Mouse (Mus musculus) hindbrain, embryonic 15.5 days (tissue): ENCODE data around the gene Olfr654. TPM values are rescaled to one million over a fixed set of nuclear protein-coding genes. Genes with fewer than 3 reads are reported as not detected.

Experiments
- polyA plus RNA-seq: library from polyadenylated mRNA; unstranded; fragments of >200 nt; fragmentation: Nextera tagmentation; extraction: Ambion mirVana; gene quantifications from 2 replicates; pipeline ENCODE4 v1.2.1, GENCODE M21; 2015

Gene Olfr654
- polyA plus RNA-seq, 1 experiment from 2014 or later, result not detected

Other genes with a start within 250 kb of the Olfr654 start
- 1.3 and 1.6 TPM in 2 replicates for gene Trim12c, start 233.7 kb upstream of the Olfr654 start, polyA plus RNA-seq
- 0.13 TPM in 1 of 2 replicates, not detected in the other for gene Trim30b, start 217.1 kb upstream of the Olfr654 start, polyA plus RNA-seq
- 0.17 and 0.21 TPM in 2 replicates for gene Trim30c, start 186.2 kb upstream of the Olfr654 start, polyA plus RNA-seq
- gene Trim30a, start 121.8 kb upstream of the Olfr654 start, polyA plus RNA-seq, result 0.41 and 0.94 TPM in 2 replicates
- 0.31 and 0.68 TPM in 2 replicates for gene Trim30d, start 79.2 kb upstream of the Olfr654 start, polyA plus RNA-seq
- not detected in 2 replicates for gene Olfr651, start 36.9 kb upstream of the Olfr654 start, polyA plus RNA-seq
- 0.05 TPM in 1 of 2 replicates, not detected in the other for gene Olfr652, start 26.1 kb upstream of the Olfr654 start, polyA plus RNA-seq
- 0.04 TPM in 1 of 2 replicates, not detected in the other for gene Olfr653, start 9.7 kb upstream of the Olfr654 start, polyA plus RNA-seq
- 0.12 TPM in 1 of 2 replicates, not detected in the other for gene Olfr655, start 14.8 kb downstream of the Olfr654 start, polyA plus RNA-seq
- gene Olfr656, start 26.9 kb downstream of the Olfr654 start, polyA plus RNA-seq, result not detected in 2 replicates
- gene Olfr657, start 37.8 kb downstream of the Olfr654 start, polyA plus RNA-seq, result not detected in 2 replicates
- 0.13 and 0.27 TPM in 2 replicates for gene Olfr658, start 60.3 kb downstream of the Olfr654 start, polyA plus RNA-seq
- gene Olfr659, start 79.7 kb downstream of the Olfr654 start, polyA plus RNA-seq, result not detected in 2 replicates
- gene Olfr661, start 99.5 kb downstream of the Olfr654 start, polyA plus RNA-seq, result not detected in 2 replicates
- gene Usp17le, start 190.4 kb downstream of the Olfr654 start, polyA plus RNA-seq, result not detected in 2 replicates